In genomic region chr2:28612436-28613063, GRCm38 (mm10) we compare ENCODE assay signal across 38 mouse cellular contexts. TPM values are rescaled to one million over a fixed set of nuclear protein-coding genes. Genes with fewer than 3 reads are reported as not detected.
DNase-seq lines count a peak whose midpoint lies in the region; ATAC-seq and TF ChIP-seq lines count a peak whose summit lies in the region.
"Had no signal": no experiment of that assay in that cellular context is flagged by ENCODE, and none has a peak within 500 bp of the region (broad histone marks: within the 10 kb centered on the region; RNA-seq: fewer than 3 reads in every experiment).

No protein-coding gene starts in this region.

- H3K9me3 ChIP-seq in heart, embryonic 12.5 days (replicated peaks), result no peaks in the 10 kb centered on the region
- H3K9me3 ChIP-seq in ES-Bruce4 (replicated peaks; ENCODE audit: control insufficient read depth, insufficient read depth, low read length, poor library complexity, severe bottlenecking), result no peaks in the 10 kb centered on the region
- no peaks in the 10 kb centered on the region for H3K9me3 ChIP-seq in liver, embryonic 15.5 days (replicated peaks)
- no peaks in the 10 kb centered on the region for H3K9me3 ChIP-seq in kidney, embryonic 14.5 days (ENCODE audit: control insufficient read depth, low read length)
- H3K9me3 ChIP-seq: embryonic facial prominence, embryonic 12.5 days; heart, embryonic 10.5 days; hindbrain, embryonic 13.5 days; limb, embryonic 10.5 days; limb, embryonic 15.5 days; lung, embryonic 15.5 days had no signal

- H3K27ac ChIP-seq in heart, embryonic 12.5 days (ENCODE audit: poor library complexity, severe bottlenecking), result no peak overlapping the region
- no peak overlapping the region for H3K27ac ChIP-seq in ES-Bruce4 (ENCODE audit: insufficient read depth, low read length)
- H3K27ac ChIP-seq in liver, embryonic 15.5 days (replicated peaks), result peak overlapping the region; percentile 97
- H3K27ac ChIP-seq in kidney, embryonic 14.5 days (ENCODE audit: low read depth, low read length), result no peak overlapping the region
- H3K27ac ChIP-seq: embryonic facial prominence, embryonic 12.5 days; heart, embryonic 10.5 days; hindbrain, embryonic 13.5 days; kidney, postnatal 0 days; limb, embryonic 10.5 days; limb, embryonic 15.5 days; lung, embryonic 15.5 days; stomach, postnatal 0 days had no signal

- TF ChIP-seq POLR2A in ES-Bruce4 (IDR thresholded peaks at IDR 0.05; ENCODE audit: insufficient read depth, low read length), result peak; percentile 52

- no peaks in the 10 kb centered on the region for H3K36me3 ChIP-seq in heart, embryonic 12.5 days
- H3K36me3 ChIP-seq in ES-Bruce4 (ENCODE audit: control insufficient read depth, insufficient read depth, low read length, poor library complexity, severe bottlenecking), result no peaks in the 10 kb centered on the region
- H3K36me3 ChIP-seq in liver, embryonic 15.5 days (replicated peaks), result peaks cover 84% of the 10 kb centered on the region
- H3K36me3 ChIP-seq in kidney, embryonic 14.5 days (ENCODE audit: control insufficient read depth, insufficient read depth, low read length), result no peaks in the 10 kb centered on the region
- H3K36me3 ChIP-seq: embryonic facial prominence, embryonic 12.5 days; heart, embryonic 10.5 days; hindbrain, embryonic 13.5 days; limb, embryonic 10.5 days; limb, embryonic 15.5 days; lung, embryonic 15.5 days had no signal

- ATAC-seq in heart, embryonic 12.5 days (ENCODE audit: insufficient number of reproducible peaks, low FRiP score), result peak; percentile 33; the same call in 1 of the 2 replicates
- ATAC-seq in liver, embryonic 15.5 days (ENCODE audit: insufficient read depth), result no peak
- no peak for ATAC-seq in kidney, embryonic 14.5 days (ENCODE audit: low FRiP score, low TSS enrichment)
- ATAC-seq in megakaryocyte, adult 5-6 weeks (ENCODE audit: poor library complexity, severe bottlenecking), result no peak
- ATAC-seq: activated CD4-positive, CD25-positive, alpha-beta regulatory T cell, adult 4 months; forebrain, embryonic 14.5 days; midbrain, embryonic 16.5 days; Patski had no signal

- DNase-seq in heart, postnatal 25 days (ENCODE audit: low spot score), result no peak
- peak; percentile 90 for DNase-seq in R1 (ENCODE audit: low read depth, low spot score)
- DNase-seq in adrenal gland, postnatal 14 days, result no peak
- DNase-seq: adrenal gland, adult 2 months; cerebellum, adult 8-10 months; cerebellum, postnatal 36 days; gastrocnemius, postnatal 25 days; heart, adult 11 months; heart, postnatal 4 days; kidney, adult 18-20 months; kidney, postnatal 4 days; layer of hippocampus, postnatal 36 days; spleen, adult 18-20 months; thymus, adult 2 months; thymus, postnatal 36 days had no signal

- peaks cover 14% of the 10 kb centered on the region; the same call in 1 of the 2 replicates for H3K27me3 ChIP-seq in heart, embryonic 12.5 days (replicated peaks)
- no peaks in the 10 kb centered on the region for H3K27me3 ChIP-seq in ES-Bruce4 (ENCODE audit: control insufficient read depth, insufficient read depth, low read length, poor library complexity, severe bottlenecking)
- H3K27me3 ChIP-seq in liver, embryonic 15.5 days, result no peaks in the 10 kb centered on the region
- H3K27me3 ChIP-seq in kidney, embryonic 14.5 days (ENCODE audit: control insufficient read depth, insufficient read depth, low read length), result no peaks in the 10 kb centered on the region
- H3K27me3 ChIP-seq: embryonic facial prominence, embryonic 12.5 days; limb, embryonic 15.5 days; lung, embryonic 15.5 days; Patski had no signal

- H3K4me1 ChIP-seq in heart, embryonic 12.5 days (replicated peaks), result peaks cover 16% of the 10 kb centered on the region
- peaks cover 12% of the 10 kb centered on the region for H3K4me1 ChIP-seq in ES-Bruce4 (ENCODE audit: control insufficient read depth, insufficient read depth, low read length)
- peaks cover 96% of the 10 kb centered on the region for H3K4me1 ChIP-seq in liver, embryonic 15.5 days (replicated peaks)
- 0 out of 2 replicates have a peak, but pooled peaks cover 3% of the 10 kb centered on the region for H3K4me1 ChIP-seq in kidney, embryonic 14.5 days (ENCODE audit: control insufficient read depth, insufficient read depth, low read length)

- no peak overlapping the region for H3K4me3 ChIP-seq in heart, embryonic 12.5 days
- H3K4me3 ChIP-seq in ES-Bruce4 (ENCODE audit: low read depth, low read length), result peak overlapping the region; percentile 68
- H3K4me3 ChIP-seq in liver, embryonic 15.5 days (replicated peaks), result no peak overlapping the region
- no peak overlapping the region for H3K4me3 ChIP-seq in kidney, embryonic 14.5 days (ENCODE audit: low read length)
- H3K4me3 ChIP-seq: embryonic facial prominence, embryonic 12.5 days; heart, embryonic 10.5 days; hindbrain, embryonic 13.5 days; limb, embryonic 10.5 days; limb, embryonic 15.5 days; lung, embryonic 15.5 days had no signal

- 67% methylated on average over 10 of the region's 10 CpGs for WGBS in heart, embryonic 12.5 days
- WGBS in liver, embryonic 15.5 days (ENCODE audit: insufficient replicate concordance), result 90% methylated on average over 10 of the region's 10 CpGs
- 68% methylated on average over 10 of the region's 10 CpGs for WGBS in kidney, embryonic 14.5 days

- intact Hi-C loops in heart, postnatal 25 days (cut with DNase I), result no loop called here

- no peak for TF ChIP-seq EP300 in ES-Bruce4 (IDR thresholded peaks at IDR 0.05; ENCODE audit: insufficient read depth, low read depth, low read length)

- TF ChIP-seq CTCF in ES-Bruce4 (IDR thresholded peaks at IDR 0.05; ENCODE audit: low read depth, low read length), result no peak

- no peak overlapping the region for H3K9ac ChIP-seq in heart, embryonic 12.5 days
- H3K9ac ChIP-seq in ES-Bruce4 (ENCODE audit: low read depth, poor library complexity, severe bottlenecking), result peak overlapping the region; percentile 12; the same call in 1 of the 2 replicates
- H3K9ac ChIP-seq in liver, embryonic 15.5 days, result no peak overlapping the region
- no peak overlapping the region for H3K9ac ChIP-seq in kidney, embryonic 14.5 days (ENCODE audit: low read depth, low read length)
- H3K9ac ChIP-seq: embryonic facial prominence, embryonic 12.5 days; hindbrain, embryonic 13.5 days; limb, embryonic 15.5 days; lung, embryonic 15.5 days had no signal

- H3K4me2 ChIP-seq in heart, embryonic 12.5 days, result no peak overlapping the region
- no peak overlapping the region for H3K4me2 ChIP-seq in liver, embryonic 15.5 days
- H3K4me2 ChIP-seq in kidney, embryonic 14.5 days (replicated peaks; ENCODE audit: low read depth, low read length), result no peak overlapping the region
- H3K4me2 ChIP-seq: embryonic facial prominence, embryonic 12.5 days; hindbrain, embryonic 13.5 days; limb, embryonic 15.5 days; lung, embryonic 15.5 days; midbrain, embryonic 11.5 days had no signal

RNA-seq across cellular contexts. Expression of gene Gfi1b, which starts 9.2 kb away (rescaled TPM):
- 3.9 and 5.6 TPM in 2 replicates for polyA plus RNA-seq in heart, embryonic 12.5 days (2016; fragmentation: Nextera tagmentation; extraction: Ambion mirVana)
- not detected for total RNA-seq in heart, postnatal 25 days (2021)
- 0.49 and 0.76 TPM in 2 replicates for polyA plus RNA-seq in ES-Bruce4 (2011; ENCODE audit: insufficient read depth, insufficient read length, low read depth, missing spikeins)
- polyA plus RNA-seq in liver, embryonic 15.5 days (2015; fragmentation: Nextera tagmentation; extraction: Ambion mirVana), result 88.2 and 91.9 TPM in 2 replicates
- 0.45 and 0.49 TPM in 2 replicates for polyA plus RNA-seq in kidney, embryonic 14.5 days (2014; fragmentation: Nextera tagmentation; extraction: Ambion mirVana)
- total RNA-seq in megakaryocyte, adult 5-6 weeks (2015), result 2.9 and 7.4 TPM in 2 replicates
- total RNA-seq in megakaryocyte, adult 5-6 weeks (2017), result 6.1 and 7.8 TPM in 2 replicates
- total RNA-seq in adrenal gland, postnatal 14 days (2021), result 2.1 TPM in 1 of 2 replicates, not detected in the other
- total RNA-seq: adrenal gland, adult 2 months; gastrocnemius, adult 18-20 months; gastrocnemius, postnatal 25 days; heart, postnatal 4 days; layer of hippocampus, adult 8-10 months; layer of hippocampus, postnatal 36 days had no signal
- polyA plus RNA-seq: forebrain, embryonic 14.5 days; midbrain, embryonic 16.5 days; Patski had no signal

RNA-seq across cellular contexts. Expression of gene Tsc1, which starts 28.5 kb away (rescaled TPM):
- 16.7 and 17.6 TPM in 2 replicates for polyA plus RNA-seq in heart, embryonic 12.5 days (2016; fragmentation: Nextera tagmentation; extraction: Ambion mirVana)
- 10 to 100 TPM; 23.5 to 24.7 TPM for total RNA-seq in heart, postnatal 25 days (2021)
- polyA plus RNA-seq in ES-Bruce4 (2011; ENCODE audit: insufficient read depth, insufficient read length, low read depth, missing spikeins), result 26.9 and 32.5 TPM in 2 replicates
- 8.9 and 10.0 TPM in 2 replicates for polyA plus RNA-seq in liver, embryonic 15.5 days (2015; fragmentation: Nextera tagmentation; extraction: Ambion mirVana)
- polyA plus RNA-seq in kidney, embryonic 14.5 days (2014; fragmentation: Nextera tagmentation; extraction: Ambion mirVana), result 14.8 and 22.2 TPM in 2 replicates
- total RNA-seq in megakaryocyte, adult 5-6 weeks (2015), result 8.9 and 10.9 TPM in 2 replicates
- total RNA-seq in megakaryocyte, adult 5-6 weeks (2017), result 11.7 and 12.9 TPM in 2 replicates
- 16.5 and 19.3 TPM in 2 replicates for total RNA-seq in adrenal gland, postnatal 14 days (2021)

RNA-seq across cellular contexts. Expression of gene Gtf3c5, which starts 29.0 kb away (rescaled TPM):
- 32.5 and 34.2 TPM in 2 replicates for polyA plus RNA-seq in heart, embryonic 12.5 days (2016; fragmentation: Nextera tagmentation; extraction: Ambion mirVana)
- 10 to 100 TPM; 11.5 to 11.6 TPM for total RNA-seq in heart, postnatal 25 days (2021)
- 29.0 TPM in 2 replicates for polyA plus RNA-seq in ES-Bruce4 (2011; ENCODE audit: insufficient read depth, insufficient read length, low read depth, missing spikeins)
- 12.6 and 14.3 TPM in 2 replicates for polyA plus RNA-seq in liver, embryonic 15.5 days (2015; fragmentation: Nextera tagmentation; extraction: Ambion mirVana)
- 31.1 and 35.8 TPM in 2 replicates for polyA plus RNA-seq in kidney, embryonic 14.5 days (2014; fragmentation: Nextera tagmentation; extraction: Ambion mirVana)
- total RNA-seq in megakaryocyte, adult 5-6 weeks (2015), result 12.2 and 15.2 TPM in 2 replicates
- total RNA-seq in megakaryocyte, adult 5-6 weeks (2017), result 10.3 and 13.7 TPM in 2 replicates
- 18.7 and 18.9 TPM in 2 replicates for total RNA-seq in adrenal gland, postnatal 14 days (2021)

RNA-seq across cellular contexts. Expression of gene Cel, which starts 49.3 kb away (rescaled TPM):
- polyA plus RNA-seq in heart, embryonic 12.5 days (2016; fragmentation: Nextera tagmentation; extraction: Ambion mirVana), result not detected in 2 replicates
- total RNA-seq in heart, postnatal 25 days (2021), result not detected
- not detected in 2 replicates for polyA plus RNA-seq in ES-Bruce4 (2011; ENCODE audit: insufficient read depth, insufficient read length, low read depth, missing spikeins)
- 0.45 and 5.1 TPM in 2 replicates for polyA plus RNA-seq in liver, embryonic 15.5 days (2015; fragmentation: Nextera tagmentation; extraction: Ambion mirVana)
- not detected in 2 replicates for polyA plus RNA-seq in kidney, embryonic 14.5 days (2014; fragmentation: Nextera tagmentation; extraction: Ambion mirVana)
- total RNA-seq in megakaryocyte, adult 5-6 weeks (2015), result not detected in 2 replicates
- total RNA-seq in megakaryocyte, adult 5-6 weeks (2017), result not detected in 2 replicates
- 0.15 TPM in 1 of 2 replicates, not detected in the other for total RNA-seq in adrenal gland, postnatal 14 days (2021)
- total RNA-seq: gastrocnemius, postnatal 25 days; heart, postnatal 4 days; layer of hippocampus, adult 8-10 months; layer of hippocampus, postnatal 36 days; megakaryocyte progenitor cell, adult 5-6 weeks; neutrophil, adult 5-6 weeks had no signal
- polyA plus RNA-seq: activated CD4-positive, CD25-positive, alpha-beta regulatory T cell, adult 4 months; adrenal gland, adult 2 months; embryonic facial prominence, embryonic 12.5 days; forebrain, embryonic 14.5 days; heart, embryonic 10.5 days; kidney, postnatal 0 days; limb, embryonic 10.5 days; limb, embryonic 15.5 days; lung, embryonic 15.5 days; midbrain, embryonic 16.5 days; neural tube, embryonic 11.5 days; Patski had no signal

Comparison
In these comparisons a context has a peak if more than half of its experiments do, and no peak if none do; other contexts are left out.
1. RNA of gene Gfi1b, which starts 9.2 kb away (polyA plus RNA-seq): 88.2 to 91.9 TPM in liver, embryonic 15.5 days; 3.9 to 5.6 TPM in heart, embryonic 12.5 days, 0.49 to 0.76 TPM in ES-Bruce4 and 0.45 to 0.49 TPM in kidney, embryonic 14.5 days; every median in the first group is over 10 times any median in the second.